Mouse (Mus musculus): ENCODE data around the gene Pthlh.
A peak's percentile ranks its signal among the peaks of the same experiment; 100 is the strongest.
"Not testable (repeated sequence)": the region's sequence is repeated elsewhere in the genome, so short reads cannot be mapped to it uniquely, and the experiment has no call there.

Pthlh gene

GRCm38 (mm10) chr6:147263587-147264565, at the start of gene Pthlh:
Gene Pthlh, minus strand, starts transcription at chr6:147264183.
- peak; percentile 35 to 56 for DNase-seq

DNA sequence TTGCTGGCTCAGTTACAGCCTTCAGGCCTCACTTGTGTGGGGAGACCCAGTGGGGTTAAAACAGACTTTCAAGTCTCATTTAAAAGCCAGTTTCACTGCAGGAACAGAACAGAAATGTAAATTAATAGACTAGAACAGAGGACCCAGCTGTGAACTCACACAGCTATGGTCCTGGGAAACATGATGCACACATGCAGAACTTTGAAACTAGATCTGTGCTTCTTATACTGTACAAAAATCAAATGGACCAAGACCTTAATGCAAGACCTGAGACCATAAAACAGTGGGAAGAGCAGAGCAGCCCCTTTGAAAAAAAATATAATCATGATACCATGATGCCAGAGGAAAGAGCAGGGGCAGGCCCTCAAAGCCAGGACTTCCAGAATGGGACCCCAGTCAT, 49.3 kb upstream of the Pthlh start:
- DNase-seq, result no peak

GRCm38 (mm10) chr6:147310435-147310978, 46.5 kb upstream of the Pthlh start:
- DNase-seq, result no peak

- DNase-seq, result peak; percentile 73 to 75
Observed at GRCm38 (mm10) chr6:147310035-147310434, 46.1 kb upstream of the Pthlh start.

DNA sequence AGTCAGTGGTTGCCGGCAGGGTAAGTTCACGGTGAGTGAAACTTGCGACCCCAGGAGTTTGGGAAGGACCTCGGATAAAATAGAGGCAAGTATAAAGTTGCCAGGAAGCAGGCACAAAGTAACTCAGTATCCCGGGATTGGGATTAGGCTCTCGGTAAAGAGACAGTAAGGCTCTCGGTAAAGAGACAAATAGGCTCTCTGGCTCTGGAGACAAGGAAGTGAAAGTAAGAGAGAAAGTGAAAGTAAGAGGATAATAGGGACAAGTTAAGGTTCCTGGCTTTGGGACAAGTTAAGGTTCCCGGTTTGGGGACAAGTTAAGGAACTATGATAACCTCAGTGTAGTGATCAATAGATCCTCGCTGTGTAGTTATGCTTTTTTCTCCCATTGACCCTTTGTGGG, 40.3 kb upstream of the Pthlh start:
- DNase-seq, result not testable (repeated sequence)

DNA sequence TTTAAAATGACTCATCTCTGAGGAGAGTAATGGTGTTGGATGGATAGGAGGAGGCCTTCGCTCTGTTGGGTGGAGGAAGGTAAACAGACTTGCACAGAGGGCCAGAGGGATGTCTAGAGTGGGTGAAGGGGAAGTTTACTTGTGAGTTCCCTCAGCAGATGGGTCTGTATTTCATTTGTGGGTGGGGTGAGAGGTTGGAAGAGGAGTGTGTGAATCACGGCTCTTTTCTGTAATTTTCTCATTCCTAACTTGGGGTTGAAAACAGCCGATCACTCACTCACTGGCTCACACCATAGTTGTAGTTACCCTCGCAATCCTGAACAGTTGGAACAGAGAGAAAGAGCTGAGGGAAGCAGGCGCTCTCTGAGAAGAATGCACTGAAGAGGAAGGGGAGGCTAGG, 35.6 kb upstream of the Pthlh start:
- DNase-seq, result no peak

DNA sequence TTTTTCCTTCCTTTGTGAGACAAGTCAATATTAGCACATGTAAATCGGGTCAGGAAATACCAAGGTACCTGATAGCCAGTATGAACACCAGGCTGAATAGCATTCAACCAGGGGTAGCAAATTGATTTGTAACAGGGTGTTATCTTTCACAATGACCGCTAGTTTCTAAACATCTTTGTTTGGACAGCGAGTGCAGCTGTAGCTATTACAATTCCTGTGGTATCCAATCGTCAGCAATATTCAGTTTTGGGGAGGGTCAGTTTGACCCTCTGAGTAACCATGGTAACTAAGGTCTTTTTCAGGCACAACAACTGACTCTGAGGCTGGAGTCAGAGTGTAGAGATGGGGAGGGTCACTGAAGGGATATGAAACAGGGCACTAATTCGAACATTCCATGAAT, 15.3 kb upstream of the Pthlh start:
- no peak for DNase-seq

DNA sequence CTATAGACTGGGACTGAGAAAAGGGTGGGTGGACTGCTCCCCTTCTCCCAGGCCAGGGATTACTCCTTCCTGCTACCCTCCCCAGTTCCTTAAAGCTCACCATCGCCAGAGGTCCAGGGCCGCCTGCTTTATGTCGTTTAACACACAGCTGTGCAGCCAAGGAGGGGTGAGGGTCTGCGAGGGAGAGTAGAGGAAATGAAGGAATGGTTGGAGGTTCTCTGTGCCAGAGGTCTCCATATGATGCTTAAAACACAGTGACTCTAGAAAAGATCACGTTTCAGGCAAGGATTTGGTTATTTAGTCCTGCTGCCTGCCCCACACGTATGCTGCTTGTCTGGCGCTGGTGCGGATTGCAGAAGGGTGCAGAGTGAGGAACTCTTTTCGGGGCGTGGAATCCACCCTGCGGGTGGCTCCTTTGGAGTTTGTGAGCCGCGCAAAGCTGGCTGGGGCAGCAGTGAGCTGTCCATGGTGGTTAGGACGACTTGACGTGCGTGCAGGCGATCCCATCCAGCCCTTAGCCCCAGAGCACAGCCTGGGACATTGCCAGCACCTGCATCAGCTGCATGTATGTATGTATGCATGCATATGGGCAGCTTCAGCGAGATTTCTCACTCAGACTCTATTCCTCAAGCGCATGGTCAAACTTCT, 4.3 kb upstream of the Pthlh start:
- DNase-seq, result peak in 1 of 2 experiments; percentile 5

GRCm38 (mm10) chr6:147266466-147266865, 2.5 kb upstream of the Pthlh start:
- DNase-seq, result no peak

- peak; percentile 11 to 22 for DNase-seq
Observed at GRCm38 (mm10) chr6:147263178-147263577, 805 bp downstream of the Pthlh start.

- no peak for DNase-seq
Observed at GRCm38 (mm10) chr6:147261616-147262015, 2.4 kb downstream of the Pthlh start.

GRCm38 (mm10) chr6:147260766-147261165, 3.2 kb downstream of the Pthlh start:
- DNase-seq, result no peak

DNA sequence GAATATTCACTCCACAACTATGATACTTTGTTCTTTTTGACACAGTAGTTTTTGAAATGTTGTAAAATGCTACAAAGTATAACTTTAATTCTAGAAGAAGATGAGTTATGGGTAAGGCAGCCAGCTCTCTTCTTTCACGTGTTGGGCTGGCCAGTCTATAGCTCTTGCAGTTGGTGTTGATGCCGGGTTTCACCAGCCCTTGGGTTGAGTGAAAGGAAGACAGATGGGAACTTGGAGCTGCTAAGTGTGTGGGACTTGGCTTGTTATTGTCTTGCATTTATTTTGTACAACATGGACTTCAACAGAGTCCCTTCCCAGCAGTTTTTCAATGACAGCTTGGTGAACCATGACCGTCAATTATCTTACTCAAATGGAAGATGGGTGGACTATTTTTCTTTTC, 16.2 kb downstream of the Pthlh start:
- no peak for DNase-seq

DNA sequence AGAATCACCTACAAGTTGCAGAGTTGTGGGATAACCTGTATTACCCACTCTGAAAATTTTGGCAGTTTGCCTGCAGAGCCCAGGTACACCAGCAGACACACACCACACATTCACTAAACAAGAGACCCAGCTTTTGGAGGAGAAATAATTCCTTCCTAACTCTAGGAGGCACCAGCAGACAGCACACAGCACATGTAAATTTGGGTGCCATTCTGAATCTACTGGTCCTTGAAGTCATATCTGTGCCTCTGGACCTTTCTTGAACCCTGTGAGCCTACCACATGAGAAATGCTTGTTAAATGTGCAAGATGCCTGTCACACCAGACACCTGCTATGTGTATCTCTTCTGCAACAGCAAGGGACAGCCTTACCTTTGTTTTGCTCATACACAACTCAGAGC, 19.7 kb downstream of the Pthlh start:
- DNase-seq, result no peak

DNA sequence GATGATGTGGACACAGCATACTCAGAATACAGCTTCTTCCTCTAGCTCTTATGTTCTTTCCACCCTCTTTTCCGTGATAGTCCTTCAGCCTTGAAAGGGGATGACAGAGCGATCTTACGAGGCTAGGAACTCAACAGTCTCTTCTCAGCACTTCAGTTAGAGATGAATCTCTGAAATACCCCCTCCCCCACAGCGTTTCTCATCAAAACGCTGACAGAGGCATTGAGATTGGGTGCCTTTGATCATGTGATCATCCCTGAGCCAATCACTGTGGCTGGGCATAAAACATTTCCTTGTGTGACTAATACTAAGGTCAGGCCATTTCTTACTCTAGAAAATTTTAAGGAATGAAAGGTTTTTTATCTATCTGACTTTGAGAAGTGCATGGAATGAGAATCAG, 20.3 kb downstream of the Pthlh start:
- peak; percentile 11 for DNase-seq

- DNase-seq, result no peak
Observed at GRCm38 (mm10) chr6:147241541-147241940, 22.4 kb downstream of the Pthlh start.

- DNase-seq, result peak; percentile 75 to 78
Observed at GRCm38 (mm10) chr6:147240203-147240804, 23.7 kb downstream of the Pthlh start.

DNA sequence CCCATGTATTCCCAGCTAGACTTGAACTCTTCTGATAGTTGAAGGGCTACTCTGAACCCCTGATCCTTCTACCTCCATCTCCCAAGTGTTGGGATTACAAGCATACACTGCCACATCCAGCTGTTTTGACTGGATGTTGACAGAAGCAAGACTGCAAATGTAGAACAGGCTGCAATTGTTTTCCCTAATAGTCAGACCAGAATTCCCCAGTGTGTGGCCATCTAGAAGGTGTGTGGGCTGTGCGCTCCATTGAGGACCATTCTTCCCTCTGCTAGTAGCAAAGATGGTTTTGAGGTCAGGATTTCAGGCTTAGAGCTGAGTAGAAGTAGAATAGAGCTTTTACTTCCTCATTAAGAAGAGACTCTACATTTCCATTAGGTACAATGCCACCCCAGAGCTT, 37.3 kb downstream of the Pthlh start:
- DNase-seq, result no peak

DNA sequence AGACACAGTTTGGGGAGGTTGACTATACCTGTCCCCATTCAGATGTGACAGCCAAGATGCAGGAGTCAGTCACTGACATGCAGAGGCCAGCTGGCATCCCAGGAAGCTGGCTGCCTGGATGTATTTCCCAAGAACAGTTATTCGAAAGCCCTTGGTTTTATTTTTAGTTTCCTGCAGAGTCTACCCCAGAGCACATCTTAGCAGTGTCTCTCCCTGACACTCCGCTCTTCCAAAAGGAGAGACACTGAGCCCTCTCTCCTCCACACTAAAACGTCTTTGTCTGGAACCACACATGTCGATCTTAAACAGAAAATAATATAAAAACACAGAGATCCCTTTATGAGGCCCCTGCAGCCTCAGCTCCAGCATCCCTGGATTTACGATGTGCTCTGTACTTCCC, 44.9 kb downstream of the Pthlh start:
- DNase-seq, result no peak

DNA sequence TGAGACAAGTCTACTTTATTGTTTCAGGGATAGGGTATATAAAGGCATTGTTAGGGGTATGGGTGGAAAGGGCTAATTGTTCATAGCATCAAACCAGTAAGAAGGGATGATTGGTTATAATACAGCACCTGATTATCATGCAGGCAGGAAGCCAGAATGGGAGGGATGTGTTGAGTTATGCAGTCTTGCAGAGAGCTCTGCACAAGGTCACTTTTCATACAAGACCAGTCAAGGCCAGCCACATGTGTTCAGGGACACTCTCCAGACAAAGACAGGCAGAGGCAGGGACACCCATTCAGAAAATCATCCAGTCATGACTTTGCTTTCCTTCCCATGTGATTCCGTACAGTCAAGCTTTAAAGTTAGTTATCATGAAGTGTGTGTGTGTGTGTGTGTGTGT, 47.8 kb downstream of the Pthlh start:
- DNase-seq, result no peak

- no peak for DNase-seq
Observed at GRCm38 (mm10) chr6:147207821-147208330, 56.1 kb downstream of the Pthlh start.

Data from cerebellum, postnatal 14 days (tissue).